ENCODE assay signal across 9 mouse cellular contexts in the genomic region with DNA sequence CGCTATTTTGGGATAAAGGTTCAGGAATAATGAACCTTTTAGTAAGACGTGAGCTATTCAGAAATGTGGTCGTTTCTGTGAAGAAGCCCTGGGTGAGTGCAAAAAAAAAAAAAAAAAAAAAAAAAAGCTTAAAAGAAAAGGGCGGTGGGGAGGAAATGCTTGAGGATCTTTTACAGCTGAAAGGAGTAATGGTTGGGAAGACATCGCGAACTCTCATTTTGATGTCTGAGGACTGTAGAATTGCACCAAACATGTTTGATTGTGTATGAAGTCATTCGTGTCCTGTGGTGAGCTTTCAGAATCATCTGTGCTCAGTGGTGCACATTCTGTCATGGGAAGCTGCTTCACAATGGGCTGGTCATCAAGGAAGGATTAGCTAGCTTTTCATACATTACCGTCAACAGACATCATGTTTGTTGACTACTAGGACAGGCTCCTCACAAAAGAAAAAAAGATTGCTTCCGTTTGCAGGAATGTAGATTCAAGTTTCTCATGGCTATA. TPM values are rescaled to one million over a fixed set of nuclear protein-coding genes. Genes with fewer than 3 reads are reported as not detected.
DNase-seq lines count a peak whose midpoint lies in the region; ATAC-seq and TF ChIP-seq lines count a peak whose summit lies in the region.
"Had no signal": no experiment of that assay in that cellular context is flagged by ENCODE, and none has a peak within 500 bp of the region (broad histone marks: within the 10 kb centered on the region; RNA-seq: fewer than 3 reads in every experiment).

No protein-coding gene starts in this region.

- TF ChIP-seq POLR2A in olfactory bulb, adult 2 months (IDR thresholded peaks at IDR 0.05; ENCODE audit: insufficient read depth, low read depth, low read length) = no peak

- H3K27me3 ChIP-seq in kidney, embryonic 16.5 days (ENCODE audit: insufficient read depth, low read length) = no peaks in the 10 kb centered on the region
- no peaks in the 10 kb centered on the region for H3K27me3 ChIP-seq in embryonic facial prominence, embryonic 15.5 days
- no peaks in the 10 kb centered on the region for H3K27me3 ChIP-seq in limb, embryonic 11.5 days (ENCODE audit: control insufficient read depth, insufficient read depth, low read length)

- peak overlapping the region; percentile 69 for H3K4me3 ChIP-seq in kidney, embryonic 16.5 days (ENCODE audit: low read length)
- peak overlapping the region; percentile 59 for H3K4me3 ChIP-seq in embryonic facial prominence, embryonic 15.5 days (replicated peaks)
- peak overlapping the region; percentile 39 for H3K4me3 ChIP-seq in limb, embryonic 11.5 days (ENCODE audit: low read depth, low read length)
- peak overlapping the region; percentile 47 for H3K4me3 ChIP-seq in olfactory bulb, adult 2 months (ENCODE audit: insufficient read depth, low read depth, low read length)

- peak overlapping the region; percentile 87 for H3K4me2 ChIP-seq in kidney, embryonic 16.5 days (replicated peaks; ENCODE audit: low read depth, low read length)
- H3K4me2 ChIP-seq in embryonic facial prominence, embryonic 15.5 days (replicated peaks) = peak overlapping the region; percentile 55
- H3K4me2 ChIP-seq in limb, embryonic 11.5 days (ENCODE audit: low read depth, severe bottlenecking) = peak overlapping the region; percentile 62

- no peak overlapping the region for H3K27ac ChIP-seq in kidney, embryonic 16.5 days (ENCODE audit: low read length)
- no peak overlapping the region; the same call in 1 of the 2 replicates for H3K27ac ChIP-seq in embryonic facial prominence, embryonic 15.5 days (replicated peaks)
- H3K27ac ChIP-seq in limb, embryonic 11.5 days (replicated peaks; ENCODE audit: low read depth, low read length) = no peak overlapping the region
- H3K27ac ChIP-seq in olfactory bulb, adult 2 months (ENCODE audit: insufficient read depth, low read depth, low read length) = no peak overlapping the region

- no peaks in the 10 kb centered on the region for H3K36me3 ChIP-seq in kidney, embryonic 16.5 days (ENCODE audit: insufficient read depth, low read length)
- no peaks in the 10 kb centered on the region for H3K36me3 ChIP-seq in embryonic facial prominence, embryonic 15.5 days
- no peaks in the 10 kb centered on the region for H3K36me3 ChIP-seq in limb, embryonic 11.5 days (ENCODE audit: control insufficient read depth, insufficient read depth, low read length)

- no peaks in the 10 kb centered on the region for H3K9me3 ChIP-seq in kidney, embryonic 16.5 days (ENCODE audit: low read length)
- H3K9me3 ChIP-seq in embryonic facial prominence, embryonic 15.5 days (replicated peaks) = no peaks in the 10 kb centered on the region
- H3K9me3 ChIP-seq in limb, embryonic 11.5 days (ENCODE audit: control insufficient read depth, low read length) = no peaks in the 10 kb centered on the region

- DNase-seq in kidney, postnatal 14 days = no peak
- no peak for DNase-seq in limb, embryonic 11.5 days (ENCODE audit: low spot score)
- no peak for DNase-seq in right cerebral cortex, postnatal 4 days
- no peak for DNase-seq in adrenal gland, postnatal 36 days
- DNase-seq in kidney, postnatal 10 days = no peak

- H3K9ac ChIP-seq in kidney, embryonic 16.5 days (replicated peaks; ENCODE audit: low read length) = no peak overlapping the region
- H3K9ac ChIP-seq in embryonic facial prominence, embryonic 15.5 days = peak overlapping the region; percentile 35; the same call in 1 of the 2 replicates
- H3K9ac ChIP-seq in limb, embryonic 11.5 days (ENCODE audit: low read length) = no peak overlapping the region

- TF ChIP-seq CTCF in olfactory bulb, adult 2 months (IDR thresholded peaks at IDR 0.05; ENCODE audit: insufficient read depth, low read depth, low read length) = no peak

- no peak for ATAC-seq in kidney, embryonic 16.5 days (ENCODE audit: low FRiP score, low TSS enrichment)
- ATAC-seq in embryonic facial prominence, embryonic 15.5 days (ENCODE audit: insufficient number of reproducible peaks, low FRiP score, low TSS enrichment, low read depth) = no peak
- ATAC-seq in limb, embryonic 11.5 days (ENCODE audit: insufficient number of reproducible peaks, low FRiP score, low TSS enrichment, low read depth) = no peak
- ATAC-seq: Patski had no signal

- 25% methylated on average over 9 of the region's 9 CpGs for WGBS in kidney, embryonic 16.5 days
- WGBS in embryonic facial prominence, embryonic 15.5 days = 20% methylated on average over 9 of the region's 9 CpGs
- 30% methylated on average over 9 of the region's 9 CpGs for WGBS in limb, embryonic 11.5 days
- WGBS in olfactory bulb, adult 2 months = 20% methylated on average over 9 of the region's 9 CpGs

- peaks cover 4% of the 10 kb centered on the region; the same call in 1 of the 2 replicates for H3K4me1 ChIP-seq in kidney, embryonic 16.5 days (ENCODE audit: insufficient read depth, low read length)
- H3K4me1 ChIP-seq in embryonic facial prominence, embryonic 15.5 days = no peaks in the 10 kb centered on the region
- H3K4me1 ChIP-seq in limb, embryonic 11.5 days (ENCODE audit: control insufficient read depth, insufficient read depth, low read length) = no peaks in the 10 kb centered on the region
- H3K4me1 ChIP-seq in olfactory bulb, adult 2 months (ENCODE audit: control insufficient read depth, insufficient read depth, low read length) = peaks cover 7% of the 10 kb centered on the region

RNA-seq across cellular contexts. Expression of a gene that starts 0.7 kb away (rescaled TPM):
- polyA plus RNA-seq in kidney, embryonic 16.5 days (2015; fragmentation: Nextera tagmentation; extraction: Ambion mirVana) = 28.2 and 33.7 TPM in 2 replicates
- 82.2 and 101 TPM in 2 replicates for polyA plus RNA-seq in embryonic facial prominence, embryonic 15.5 days (2015; fragmentation: Nextera tagmentation; extraction: Ambion mirVana)
- polyA plus RNA-seq in limb, embryonic 11.5 days (2014; fragmentation: Nextera tagmentation; extraction: Ambion mirVana) = 13.0 and 13.8 TPM in 2 replicates
- polyA plus RNA-seq in olfactory bulb, adult 2 months (2012; ENCODE audit: insufficient read depth, insufficient read length, low replicate concordance, missing spikeins) = not detected in 2 replicates
- total RNA-seq in adrenal gland, postnatal 36 days (2021) = 1 to 10 TPM; 3.0 to 7.6 TPM
- polyA plus RNA-seq: Patski had no signal

RNA-seq across cellular contexts. Expression of a gene that starts 41.2 kb away (rescaled TPM):
- not detected in 2 replicates for polyA plus RNA-seq in kidney, embryonic 16.5 days (2015; fragmentation: Nextera tagmentation; extraction: Ambion mirVana)
- polyA plus RNA-seq in embryonic facial prominence, embryonic 15.5 days (2015; fragmentation: Nextera tagmentation; extraction: Ambion mirVana) = 0.25 and 1.1 TPM in 2 replicates
- polyA plus RNA-seq in limb, embryonic 11.5 days (2014; fragmentation: Nextera tagmentation; extraction: Ambion mirVana) = not detected in 2 replicates
- polyA plus RNA-seq in olfactory bulb, adult 2 months (2012; ENCODE audit: insufficient read depth, insufficient read length, low replicate concordance, missing spikeins) = not detected in 2 replicates
- total RNA-seq in adrenal gland, postnatal 36 days (2021) = not detected
- polyA plus RNA-seq: Patski had no signal

Comparison
In these comparisons a context has a peak if more than half of its experiments do, and no peak if none do; other contexts are left out.
1. RNA of a gene that starts 0.7 kb away (polyA plus RNA-seq): 82.2 to 101 TPM in embryonic facial prominence, embryonic 15.5 days, 28.2 to 33.7 TPM in kidney, embryonic 16.5 days and 13.0 to 13.8 TPM in limb, embryonic 11.5 days; not detected in olfactory bulb, adult 2 months; every median in the first group is over 10 times any median in the second.
2. Peak in every context shown above with its lines, with median percentiles within 50 percentile points of each other: H3K4me2 ChIP-seq and H3K4me3 ChIP-seq.